Mouse (Mus musculus) cerebellum, postnatal 14 days (tissue): ENCODE data around the gene Wnt2b.

Experiments used
- DNase-seq, 2 experiments: peaks; one replicate each; pipeline ENCODE4 v3.0.0; 2021; ENCODE audit warnings: mixed read lengths in 2 of 2

The Wnt2b gene

GRCm38 (mm10) chr3:104961066-104962059, at the start of gene Wnt2b:
Gene Wnt2b (minus strand): TSS chr3:104961921.
- peak; percentile 11 to 17 for DNase-seq

GRCm38 (mm10) chr3:105010681-105011339, 49.1 kb upstream of the Wnt2b start:
- DNase-seq = no peak

DNA sequence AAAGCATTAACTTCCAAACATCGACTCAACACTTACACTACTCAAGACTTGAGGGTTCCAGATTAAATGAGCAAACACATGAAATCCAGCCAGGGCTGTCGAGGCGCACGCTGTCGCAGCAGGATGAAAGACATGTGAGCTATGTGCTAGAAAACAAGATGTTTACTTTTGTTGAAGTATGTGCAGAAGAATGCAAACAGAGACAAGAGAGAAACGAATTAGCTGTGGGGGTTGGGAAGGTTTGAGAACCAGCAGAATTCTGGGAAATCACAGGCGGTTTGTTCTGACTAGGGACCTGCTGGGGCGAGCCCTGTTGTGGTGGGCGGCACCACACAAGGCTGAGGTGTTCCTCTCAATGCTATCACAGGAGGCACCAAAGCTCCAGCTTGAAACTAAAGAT, 46.3 kb upstream of the Wnt2b start:
- no peak for DNase-seq

DNA sequence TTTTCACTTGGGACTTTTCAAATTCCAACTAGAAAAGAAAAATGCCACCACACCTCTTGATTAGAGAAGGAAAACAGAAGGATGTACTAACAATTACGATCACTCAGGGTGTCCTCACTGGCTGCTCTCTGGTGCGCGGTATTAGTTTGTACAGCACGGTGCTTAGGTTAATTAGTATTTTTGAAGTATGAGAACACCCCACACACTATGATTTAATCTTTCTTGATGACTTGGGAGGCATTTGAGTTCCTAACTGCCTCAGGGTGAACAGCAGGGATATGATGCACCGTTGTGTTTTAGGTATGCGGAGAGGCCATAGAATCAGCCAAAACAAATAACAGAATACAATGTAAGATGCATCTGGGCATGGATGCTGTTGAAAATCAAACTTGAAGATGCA, 44.4 kb upstream of the Wnt2b start:
- DNase-seq = no peak

GRCm38 (mm10) chr3:105005561-105006065, 43.9 kb upstream of the Wnt2b start:
- no peak for DNase-seq

GRCm38 (mm10) chr3:105005011-105005410, 43.3 kb upstream of the Wnt2b start:
- no peak for DNase-seq

- no peak for DNase-seq
Observed at GRCm38 (mm10) chr3:105003960-105004463, 42.3 kb upstream of the Wnt2b start.

- no peak for DNase-seq
Observed at GRCm38 (mm10) chr3:105001374-105001773, 39.7 kb upstream of the Wnt2b start.

DNA sequence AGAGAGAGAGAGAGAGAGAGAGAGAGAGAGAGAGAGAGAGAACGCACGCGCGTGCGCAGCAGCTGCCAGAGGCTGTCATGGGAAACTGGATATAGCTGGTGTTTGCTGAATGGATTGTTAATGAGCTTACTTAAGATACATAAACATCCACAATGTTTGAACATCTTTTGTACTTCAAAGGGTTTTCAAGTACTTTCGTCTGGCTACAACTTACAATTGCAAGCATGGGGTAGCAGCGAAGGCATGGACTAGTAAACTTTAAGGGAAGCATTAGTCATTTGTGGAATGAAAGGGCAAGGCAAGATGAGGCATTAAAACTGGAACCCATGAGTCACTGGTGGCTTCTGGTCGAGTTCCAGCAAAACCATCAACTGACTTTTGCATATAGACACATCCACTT, 38.8 kb upstream of the Wnt2b start:
- no peak for DNase-seq

DNA sequence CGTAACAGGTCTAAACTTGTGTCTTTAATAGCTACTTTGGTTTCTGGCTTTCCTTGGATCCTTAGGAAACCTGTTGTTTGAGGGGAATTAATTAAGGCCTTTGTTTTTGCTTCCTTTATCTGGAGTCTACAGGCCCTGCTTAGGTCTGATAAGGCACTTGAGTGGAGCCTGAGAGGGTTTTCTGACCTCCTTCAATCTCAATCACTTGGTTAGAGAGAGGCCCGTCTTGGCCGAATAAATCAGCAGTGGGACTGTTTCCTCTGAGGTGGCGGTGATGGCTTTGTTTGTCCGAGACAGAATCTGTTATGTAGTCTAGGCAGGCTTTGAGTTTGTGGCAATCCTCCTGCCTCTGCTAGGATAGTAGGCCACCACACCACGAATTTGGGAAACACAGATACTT, 35.8 kb upstream of the Wnt2b start:
- no peak for DNase-seq

DNA sequence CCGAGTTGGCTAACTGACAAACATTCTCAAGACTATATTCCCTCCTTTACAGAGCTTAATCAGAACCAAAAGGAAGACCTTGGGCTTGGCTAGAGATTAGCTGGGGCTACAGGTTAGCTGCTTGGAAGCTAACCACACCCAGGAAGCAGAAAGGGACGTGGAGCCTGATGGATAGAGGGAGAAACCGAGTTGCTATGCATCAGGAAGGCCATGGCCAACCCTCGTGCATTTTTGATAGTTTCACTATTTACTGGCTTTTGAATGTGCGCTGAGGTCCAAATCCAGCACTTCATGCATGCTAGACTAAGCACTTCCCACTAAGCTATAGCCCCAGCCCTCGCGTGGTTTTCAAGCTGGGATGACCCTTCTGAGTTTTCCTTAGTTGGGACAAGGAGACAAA, 34.0 kb upstream of the Wnt2b start:
- no peak for DNase-seq

DNA sequence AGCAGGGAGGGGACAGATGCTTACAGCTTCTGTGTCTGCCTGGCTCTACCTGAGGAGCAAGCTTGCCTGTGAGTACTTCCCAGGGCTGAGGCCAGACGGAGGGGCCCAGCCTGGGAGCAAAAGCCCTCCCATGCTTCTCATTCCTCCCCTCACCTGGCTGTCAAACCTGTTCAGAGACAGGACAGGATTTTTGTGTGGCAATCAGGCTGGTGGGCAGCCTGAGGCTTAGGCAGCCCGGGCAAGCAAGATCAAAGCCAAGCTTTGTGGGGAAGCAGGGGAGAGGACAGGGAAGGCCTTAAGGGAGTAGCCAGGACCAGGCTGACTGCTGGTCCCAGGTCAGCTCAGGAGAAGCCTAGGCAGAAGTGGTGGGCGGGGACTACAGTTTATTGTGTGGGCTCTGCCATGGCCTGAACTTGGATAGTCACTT, 32.7 kb upstream of the Wnt2b start:
- no peak for DNase-seq

DNA sequence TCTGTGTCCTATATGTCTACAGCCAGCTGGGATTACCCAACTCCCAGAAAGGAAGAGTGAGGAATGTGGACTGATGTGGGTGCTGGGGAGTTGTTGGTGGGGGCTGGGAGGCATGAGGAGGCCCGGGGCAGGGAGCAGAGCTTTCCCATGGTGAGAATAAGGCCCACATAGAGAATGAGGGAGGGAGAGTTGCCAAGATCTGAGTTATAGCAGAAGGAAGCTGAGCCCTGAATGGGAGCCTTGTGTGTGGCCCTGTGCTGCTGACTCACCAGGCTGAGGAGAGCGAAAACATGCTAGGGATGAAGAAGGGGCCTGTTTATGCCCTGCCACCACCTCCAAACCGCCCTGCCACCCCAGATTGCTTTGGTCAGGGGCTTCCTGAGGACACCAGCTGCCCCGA, 32.1 kb upstream of the Wnt2b start:
- peak; percentile 9 to 15 for DNase-seq

- peak; percentile 94 to 97 for DNase-seq
Observed at GRCm38 (mm10) chr3:104992709-104993388, 31.1 kb upstream of the Wnt2b start.

GRCm38 (mm10) chr3:104991703-104992102, 30.0 kb upstream of the Wnt2b start:
- no peak for DNase-seq

GRCm38 (mm10) chr3:104987884-104988283, 26.2 kb upstream of the Wnt2b start:
- DNase-seq = no peak

- no peak for DNase-seq
Observed at GRCm38 (mm10) chr3:104979735-104980134, 18.0 kb upstream of the Wnt2b start.

DNA sequence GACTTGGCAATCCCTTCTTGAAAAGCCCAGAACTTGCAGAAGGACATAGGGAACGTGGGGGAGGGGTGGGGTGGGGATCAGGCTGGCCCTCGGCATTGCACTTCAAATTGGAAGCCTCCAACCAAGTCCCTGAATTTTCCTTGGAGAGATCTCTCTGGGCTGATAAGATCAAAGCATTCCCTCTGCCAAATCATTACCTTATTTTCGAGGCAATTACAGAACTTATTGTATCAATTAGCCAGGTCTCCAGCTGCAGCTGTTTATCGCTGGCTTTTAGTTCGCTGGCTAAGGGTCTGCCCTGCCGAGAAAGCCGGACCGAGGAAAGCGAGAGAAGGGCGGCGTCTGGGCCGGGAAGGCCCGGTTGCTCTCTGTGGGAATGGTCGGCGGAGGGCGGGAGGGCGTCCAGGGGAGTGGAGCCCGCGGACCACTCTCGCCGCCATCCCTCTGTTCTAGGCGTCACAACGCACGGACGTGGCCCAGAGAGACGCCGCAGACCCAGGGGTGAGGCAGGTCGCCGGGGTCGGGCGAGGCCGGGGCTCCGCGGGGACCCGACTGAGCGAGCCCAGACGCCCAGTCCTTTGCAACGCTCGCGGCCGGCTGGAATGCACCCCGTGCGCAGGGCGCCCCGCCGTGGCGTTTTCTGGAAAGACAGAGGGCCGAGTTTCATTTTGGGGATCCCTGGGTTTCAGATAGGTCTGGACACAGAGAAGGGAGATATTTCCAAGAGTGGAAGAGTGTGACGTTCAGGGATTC, 6.0 kb upstream of the Wnt2b start:
- DNase-seq = peak; percentile 84 to 86

DNA sequence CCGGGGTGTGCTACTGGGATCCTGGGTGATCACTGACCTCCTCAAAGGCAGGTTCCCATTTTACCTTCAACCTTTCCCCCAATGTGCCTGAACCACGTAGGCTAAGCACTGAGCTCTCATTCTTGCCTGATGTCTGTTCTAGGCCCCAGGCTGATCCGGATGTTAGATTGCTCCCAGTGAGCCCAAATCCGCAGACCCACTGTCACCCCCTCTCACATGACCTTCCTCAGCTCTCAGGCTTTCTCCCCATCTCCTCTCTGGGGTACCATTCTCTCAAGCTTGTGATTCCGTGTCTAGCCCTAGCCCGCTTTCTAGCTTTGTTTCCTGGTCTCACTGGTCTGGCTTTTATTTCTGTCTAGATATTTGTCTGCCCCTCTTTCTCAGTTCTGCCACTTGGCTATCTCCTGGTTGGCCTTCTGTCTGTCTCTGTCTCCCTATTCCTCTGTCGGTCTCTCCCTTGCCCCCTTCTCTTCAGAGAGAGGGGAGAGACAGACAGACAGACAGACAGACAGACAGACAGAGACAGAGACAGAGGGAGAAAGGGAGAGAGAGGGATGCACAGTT, 4.4 kb upstream of the Wnt2b start:
- DNase-seq = no peak

- DNase-seq = no peak
Observed at GRCm38 (mm10) chr3:104965070-104965855, 3.5 kb upstream of the Wnt2b start.
